Comparison of ENCODE assay signal across 16 mouse cellular contexts in the genomic region with DNA sequence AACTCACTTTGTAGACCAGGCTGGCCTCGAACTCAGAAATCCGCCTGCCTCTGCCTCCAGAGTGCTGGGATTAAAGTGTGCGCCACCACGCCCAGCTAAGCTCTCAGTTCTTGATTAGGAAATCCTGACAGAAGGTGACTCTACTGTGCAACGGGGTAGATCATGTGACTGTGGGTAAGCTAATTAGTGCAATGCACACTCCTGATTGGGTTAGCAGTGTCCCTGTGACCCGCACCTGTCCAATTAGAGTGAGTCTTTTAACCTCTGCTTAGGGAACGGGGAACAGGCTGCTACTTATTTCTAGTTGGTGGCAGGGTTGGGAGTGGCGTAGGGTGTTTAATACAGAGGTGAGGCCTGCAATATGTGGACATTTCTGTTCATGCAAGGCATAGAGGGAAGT. TPM values are rescaled to one million over a fixed set of nuclear protein-coding genes. Genes with fewer than 3 reads are reported as not detected.
DNase-seq lines count a peak whose midpoint lies in the region.
"Had no signal": no experiment of that assay in that cellular context is flagged by ENCODE, and none has a peak within 500 bp of the region (broad histone marks: within the 10 kb centered on the region; RNA-seq: fewer than 3 reads in every experiment).

No protein-coding gene starts in this region.

- DNase-seq in heart, adult 11 months, result peak; percentile 58
- DNase-seq in heart, adult 8-10 months (ENCODE audit: low spot score), result no peak
- DNase-seq in R1 (ENCODE audit: low read depth, low spot score), result peak; percentile 92
- DNase-seq in ovary, adult 18-20 months (ENCODE audit: low spot score), result no peak
- DNase-seq in gastrocnemius, postnatal 36 days, result no peak
- DNase-seq: adrenal gland, adult 8-10 months; adrenal gland, postnatal 14 days; adrenal gland, postnatal 36 days; B cell, adult 2 months; cerebellum, adult 11-12 months; cerebellum, adult 2 months; cerebellum, adult 9-10 months; cerebellum, postnatal 10 days; cerebellum, postnatal 25 days; forebrain, postnatal 0 days had no signal

- intact Hi-C loops in gastrocnemius, postnatal 36 days (cut with DNase I), result no loop called here

RNA-seq across cellular contexts. Expression of gene 2900011O08Rik, which starts 14.4 kb away (rescaled TPM):
- under 1 TPM in 2 of 4 experiments, not detected in 2; 0.19 to 0.69 TPM for total RNA-seq in heart, adult 8-10 months (2022)
- not detected for total RNA-seq in gastrocnemius, postnatal 36 days (2021)

RNA-seq across cellular contexts. Expression of gene Ifitm7, which starts 14.6 kb away (rescaled TPM):
- total RNA-seq in heart, adult 8-10 months (2022), result not detected
- not detected for total RNA-seq in gastrocnemius, postnatal 36 days (2021)
- total RNA-seq: adrenal gland, adult 18-20 months; adrenal gland, postnatal 36 days had no signal

Comparison
In these comparisons a context has a peak if more than half of its experiments do, and no peak if none do; other contexts are left out.
1. DNase-seq: peak in heart, adult 11 months (single experiment) and R1 (single experiment); none in heart, adult 8-10 months (single experiment), ovary, adult 18-20 months (single experiment) and gastrocnemius, postnatal 36 days (0 of 2).